19 mouse cellular contexts compared by ENCODE assay signal in genomic region chr11:62202645-62203044, GRCm38 (mm10). TPM values are rescaled to one million over a fixed set of nuclear protein-coding genes. Genes with fewer than 3 reads are reported as not detected.
DNase-seq lines count a peak whose midpoint lies in the region; ATAC-seq lines count a peak whose summit lies in the region.
"Had no signal": no experiment of that assay in that cellular context is flagged by ENCODE, and none has a peak within 500 bp of the region (broad histone marks: within the 10 kb centered on the region; RNA-seq: fewer than 3 reads in every experiment).

No protein-coding gene starts in this region.

- peak; percentile 45; the same call in 1 of the 2 replicates for ATAC-seq in common myeloid progenitor, adult 5-6 weeks (replicated peaks; ENCODE audit: low read depth, poor library complexity, severe bottlenecking)
- ATAC-seq: CD4-positive, CD25-positive, alpha-beta regulatory T cell, adult 4 months; forebrain, embryonic 13.5 days; forebrain, embryonic 15.5 days; forebrain, postnatal 0 days; Patski had no signal

- peak; percentile 23 for DNase-seq in heart, adult 11 months
- DNase-seq in heart, adult 8-10 months (ENCODE audit: low spot score), result no peak
- DNase-seq in cerebellum, adult 11 months, result no peak
- no peak for DNase-seq in adrenal gland, postnatal 36 days
- DNase-seq: adrenal gland, adult 2 months; adrenal gland, postnatal 10 days; adrenal gland, postnatal 25 days; B cell, adult 2 months; cerebellum, adult 18-20 months; cerebellum, adult 8-10 months; cerebellum, adult 9-11 months; cerebellum, postnatal 14 days; cerebellum, postnatal 36 days; forebrain, postnatal 0 days had no signal

RNA-seq across cellular contexts. Expression of gene Adora2b, which starts 46.1 kb away (rescaled TPM):
- total RNA-seq in heart, adult 8-10 months (2022), result under 1 TPM; 0.33 to 1.00 (median 0.68) TPM
- total RNA-seq in common myeloid progenitor, adult 5-6 weeks (2017), result 0.41 TPM in 1 of 2 replicates, not detected in the other
- total RNA-seq in adrenal gland, postnatal 36 days (2021), result under 1 TPM; 0.63 to 0.70 TPM
